Mouse (Mus musculus): ENCODE measurements around the gene Gipr. TPM values are rescaled to one million over a fixed set of nuclear protein-coding genes. Genes with fewer than 3 reads are reported as not detected.

Gene Gipr
- polyA plus RNA-seq, 1 experiment: 0.62 TPM

DNA sequence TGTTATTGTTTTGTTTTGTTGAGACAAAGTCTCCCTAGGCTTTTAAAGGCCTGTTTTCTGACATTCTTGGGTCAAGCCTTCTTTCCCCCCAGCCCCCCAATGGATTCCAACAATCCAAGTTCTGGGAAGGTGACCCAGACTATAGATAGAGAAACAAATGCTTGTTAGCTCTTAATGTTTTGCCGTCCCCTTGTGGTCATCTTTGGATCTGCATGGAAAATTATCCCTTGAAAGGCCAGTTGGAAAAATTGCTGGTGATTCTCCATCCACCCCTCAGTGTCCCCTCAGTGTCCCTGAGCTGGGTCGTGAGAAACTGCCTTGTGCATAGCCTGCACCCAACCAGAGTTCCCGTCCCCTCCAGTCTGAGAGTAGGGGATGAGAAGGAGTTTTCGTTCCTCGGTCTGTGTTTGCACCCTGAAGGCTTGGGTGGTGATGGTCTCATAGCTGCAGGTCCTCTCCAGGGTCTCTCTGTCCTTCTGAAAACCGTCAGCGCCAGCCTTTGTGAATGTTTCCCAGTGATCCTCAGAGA lies 43.1 kb upstream of the Gipr start:
- Histone ChIP-seq H3K4me1 (ENCODE audit: control insufficient read depth, insufficient read depth, low read length) (no peaks in the 10 kb centered on the region), H3K4me3 (replicated peaks; ENCODE audit: control insufficient read depth, low read depth, low read length) (no peak overlapping the region), H3K27ac (ENCODE audit: control insufficient read depth, insufficient read depth, low read depth, low read length, poor library complexity) (no peak overlapping the region)
- TF ChIP-seq POLR2A (IDR thresholded peaks at IDR 0.05; ENCODE audit: borderline replicate concordance, control insufficient read depth, low read depth, low read length) (no peak), CTCF (IDR thresholded peaks at IDR 0.05; ENCODE audit: control insufficient read depth, insufficient read depth, low read length) (no peak)
- 67% methylated on average over 7 of the region's 7 CpGs for WGBS

GRCm38 (mm10) chr7:19208201-19208910 lies 42.4 kb upstream of the Gipr start:
- 84% methylated on average over 13 of the region's 13 CpGs for WGBS
- H3K27ac ChIP-seq (ENCODE audit: control insufficient read depth, insufficient read depth, low read depth, low read length, poor library complexity): no peak overlapping the region
- no peak for TF ChIP-seq POLR2A (IDR thresholded peaks at IDR 0.05; ENCODE audit: borderline replicate concordance, control insufficient read depth, low read depth, low read length)
- no peak for TF ChIP-seq CTCF (IDR thresholded peaks at IDR 0.05; ENCODE audit: control insufficient read depth, insufficient read depth, low read length)

DNA sequence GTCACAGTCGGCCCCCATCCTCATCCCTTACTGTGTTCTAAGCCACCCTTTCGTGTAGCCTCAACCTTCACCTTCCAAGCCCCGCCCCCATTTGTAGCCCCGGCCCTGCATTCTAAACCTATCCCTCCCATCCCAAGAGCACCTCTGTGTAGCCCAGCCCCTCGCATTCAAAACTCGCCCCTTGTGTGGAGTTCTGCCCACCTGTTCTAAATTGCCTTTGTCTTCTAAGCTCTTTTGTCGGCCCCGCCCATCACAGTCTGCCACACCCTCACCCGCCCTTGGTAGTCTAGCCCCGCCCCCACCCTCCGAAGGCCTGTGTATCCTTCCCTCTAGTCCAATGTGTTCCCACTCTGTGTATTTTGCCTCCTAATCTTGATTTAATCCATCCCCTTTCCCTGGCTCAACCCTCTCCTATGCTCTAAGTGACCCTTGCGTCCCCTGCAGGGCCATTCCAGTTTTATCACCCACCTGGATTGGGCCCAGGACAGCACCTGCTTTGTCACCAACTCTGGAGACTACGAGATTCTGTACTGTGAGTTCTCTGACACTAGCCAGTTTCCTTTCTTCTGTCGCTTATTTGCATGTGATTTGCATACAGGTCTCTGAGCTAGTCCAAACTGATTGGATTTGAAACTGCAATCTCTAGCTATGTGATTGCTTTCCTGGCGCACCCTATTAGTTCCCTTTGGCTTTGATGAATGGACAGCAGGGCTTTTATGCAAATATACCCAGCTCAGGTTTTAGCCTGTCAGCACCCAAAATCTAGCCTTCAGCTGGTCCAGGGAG lies 36.3 kb upstream of the Gipr start:
- TF ChIP-seq POLR2A (IDR thresholded peaks at IDR 0.05; ENCODE audit: borderline replicate concordance, control insufficient read depth, low read depth, low read length) (no peak), CTCF (IDR thresholded peaks at IDR 0.05; ENCODE audit: control insufficient read depth, insufficient read depth, low read length) (no peak)
- Histone ChIP-seq H3K4me1 (ENCODE audit: control insufficient read depth, insufficient read depth, low read length) (no peaks in the 10 kb centered on the region; the same call in 1 of the 2 replicates), H3K4me3 (replicated peaks; ENCODE audit: control insufficient read depth, low read depth, low read length) (no peak overlapping the region), H3K27ac (ENCODE audit: control insufficient read depth, insufficient read depth, low read depth, low read length, poor library complexity) (no peak overlapping the region)
- 79% methylated on average over 15 of the region's 15 CpGs for WGBS

More at GRCm38 (mm10) chr7:19208201-19208910, 42.4 kb upstream of the Gipr start:
- Histone ChIP-seq H3K4me3 (replicated peaks; ENCODE audit: control insufficient read depth, low read depth, low read length) (no peak overlapping the region), H3K4me1 (ENCODE audit: control insufficient read depth, insufficient read depth, low read length) (no peaks in the 10 kb centered on the region)

DNA sequence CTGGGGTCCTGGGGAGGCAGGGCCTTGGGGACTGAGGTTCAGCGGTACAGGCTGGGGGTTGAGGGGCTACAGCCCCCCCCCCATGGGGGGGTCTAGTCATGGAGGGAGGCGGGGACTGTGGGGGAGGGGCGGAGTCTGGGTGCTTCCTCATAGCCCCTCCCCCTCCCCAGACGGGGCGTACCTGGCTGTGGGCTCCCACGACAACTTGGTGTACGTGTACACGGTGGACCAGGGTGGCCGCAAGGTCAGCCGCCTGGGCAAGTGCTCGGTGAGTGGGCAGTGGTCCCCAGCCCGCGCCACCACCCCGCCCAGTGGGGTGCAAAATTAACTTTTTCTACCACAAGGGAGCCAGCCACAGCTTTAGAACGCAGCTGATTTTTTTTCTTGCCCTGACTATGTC lies 35.7 kb upstream of the Gipr start:
- Histone ChIP-seq H3K27ac (ENCODE audit: control insufficient read depth, insufficient read depth, low read depth, low read length, poor library complexity) (no peak overlapping the region), H3K4me3 (replicated peaks; ENCODE audit: control insufficient read depth, low read depth, low read length) (no peak overlapping the region), H3K4me1 (ENCODE audit: control insufficient read depth, insufficient read depth, low read length) (no peaks in the 10 kb centered on the region; the same call in 1 of the 2 replicates)
- WGBS: 84% methylated on average over 15 of the region's 15 CpGs
- no peak for TF ChIP-seq POLR2A (IDR thresholded peaks at IDR 0.05; ENCODE audit: borderline replicate concordance, control insufficient read depth, low read depth, low read length)
- no peak for TF ChIP-seq CTCF (IDR thresholded peaks at IDR 0.05; ENCODE audit: control insufficient read depth, insufficient read depth, low read length)

DNA sequence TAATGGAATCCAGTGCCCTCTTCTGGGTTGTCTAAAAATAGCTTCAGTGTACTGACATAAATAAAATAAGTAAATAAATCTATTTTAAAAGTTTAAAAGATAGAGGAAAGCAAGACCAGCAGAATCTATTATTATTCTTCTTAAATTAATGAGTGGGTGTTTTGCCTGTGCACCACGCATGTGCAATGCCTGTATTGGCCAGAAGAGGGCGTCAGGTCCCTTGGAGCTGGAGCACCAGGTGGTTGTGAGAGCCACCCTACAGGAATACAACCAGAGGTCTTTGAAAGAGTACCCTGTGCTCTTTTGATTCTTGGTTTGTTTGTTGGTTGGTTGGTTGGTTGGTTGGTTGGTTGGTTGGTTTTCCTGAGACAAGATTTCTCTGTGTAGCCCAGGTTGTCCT lies 32.1 kb upstream of the Gipr start:
- no peak overlapping the region for H3K27ac ChIP-seq (ENCODE audit: control insufficient read depth, insufficient read depth, low read depth, low read length, poor library complexity)
- TF ChIP-seq CTCF (IDR thresholded peaks at IDR 0.05; ENCODE audit: control insufficient read depth, insufficient read depth, low read length): peak; percentile 73
- no peak for TF ChIP-seq POLR2A (IDR thresholded peaks at IDR 0.05; ENCODE audit: borderline replicate concordance, control insufficient read depth, low read depth, low read length)
- WGBS: 44% methylated on average over 2 of the region's 2 CpGs
- H3K4me3 ChIP-seq (replicated peaks; ENCODE audit: control insufficient read depth, low read depth, low read length): no peak overlapping the region
- H3K4me1 ChIP-seq (ENCODE audit: control insufficient read depth, insufficient read depth, low read length): no peaks in the 10 kb centered on the region; the same call in 1 of the 2 replicates

- Histone ChIP-seq H3K4me1 (ENCODE audit: control insufficient read depth, insufficient read depth, low read length) (no peaks in the 10 kb centered on the region; the same call in 1 of the 2 replicates), H3K27ac (ENCODE audit: control insufficient read depth, insufficient read depth, low read depth, low read length, poor library complexity) (no peak overlapping the region), H3K4me3 (replicated peaks; ENCODE audit: control insufficient read depth, low read depth, low read length) (no peak overlapping the region)
- 61% methylated on average over 6 of the region's 6 CpGs for WGBS
- TF ChIP-seq CTCF (IDR thresholded peaks at IDR 0.05; ENCODE audit: control insufficient read depth, insufficient read depth, low read length): peak; percentile 54
- TF ChIP-seq POLR2A (IDR thresholded peaks at IDR 0.05; ENCODE audit: borderline replicate concordance, control insufficient read depth, low read depth, low read length): no peak
Measured at GRCm38 (mm10) chr7:19196676-19197075, 30.7 kb upstream of the Gipr start.

GRCm38 (mm10) chr7:19194676-19195075 lies 28.7 kb upstream of the Gipr start:
- TF ChIP-seq POLR2A (IDR thresholded peaks at IDR 0.05; ENCODE audit: borderline replicate concordance, control insufficient read depth, low read depth, low read length) (no peak), CTCF (IDR thresholded peaks at IDR 0.05; ENCODE audit: control insufficient read depth, insufficient read depth, low read length) (peak; percentile 59)
- Histone ChIP-seq H3K4me1 (ENCODE audit: control insufficient read depth, insufficient read depth, low read length) (no peaks in the 10 kb centered on the region), H3K4me3 (replicated peaks; ENCODE audit: control insufficient read depth, low read depth, low read length) (no peak overlapping the region), H3K27ac (ENCODE audit: control insufficient read depth, insufficient read depth, low read depth, low read length, poor library complexity) (no peak overlapping the region)
- WGBS: 89% methylated on average over 4 of the region's 4 CpGs

DNA sequence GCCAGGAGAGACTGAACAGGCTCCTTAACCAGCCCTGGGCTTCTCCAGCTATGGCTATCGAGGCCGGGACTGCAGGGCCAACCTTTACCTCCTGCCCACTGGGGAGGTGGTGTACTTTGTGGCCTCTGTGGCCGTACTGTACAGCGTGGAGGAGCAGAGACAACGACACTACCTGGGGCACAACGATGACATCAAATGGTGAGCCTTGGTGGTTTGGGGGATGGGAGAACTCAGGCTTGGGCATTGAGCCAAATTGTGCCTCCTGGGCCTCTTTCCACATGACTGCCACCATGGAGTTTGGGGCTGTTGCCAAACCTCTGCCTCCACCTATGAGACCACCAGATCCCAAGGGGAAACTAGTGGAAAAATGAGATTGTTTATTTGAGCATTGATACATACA lies 18.8 kb upstream of the Gipr start:
- no peak overlapping the region for H3K4me3 ChIP-seq (replicated peaks; ENCODE audit: control insufficient read depth, low read depth, low read length)
- peaks cover 3% of the 10 kb centered on the region; the same call in 1 of the 2 replicates for H3K4me1 ChIP-seq (ENCODE audit: control insufficient read depth, insufficient read depth, low read length)
- 79% methylated on average over 6 of the region's 6 CpGs for WGBS
- TF ChIP-seq CTCF (IDR thresholded peaks at IDR 0.05; ENCODE audit: control insufficient read depth, insufficient read depth, low read length) (no peak), POLR2A (IDR thresholded peaks at IDR 0.05; ENCODE audit: borderline replicate concordance, control insufficient read depth, low read depth, low read length) (no peak)
- H3K27ac ChIP-seq (ENCODE audit: control insufficient read depth, insufficient read depth, low read depth, low read length, poor library complexity): no peak overlapping the region

All from bone marrow, adult 2 months (tissue).